Mouse (Mus musculus) intestine, embryonic 14.5 days (tissue): ENCODE measurements at regions not wholly inside any gene's neighbourhood (a gene's known extent, or its start where the extent isn't known, plus 50 kb on each side); places are given as distances from the start of the nearest gene placed in this dataset.
A peak's percentile ranks its signal among the peaks of the same experiment; 100 is the strongest.

ENCODE experiments used
- ATAC-seq: fragments of 200-750 bp; cut with Nextera tagmentation; replicated peaks from 2 replicates; pipeline ENCODE4 v1.8.0; 2017; ENCODE audit warnings: low read depth, moderate number of reproducible peaks, moderate TSS enrichment, moderate library complexity; ENCODE audit not compliant: low FRiP score, low TSS enrichment
- DNase-seq: peaks from one replicate; pipeline ENCODE4 v3.0.0-alpha.2; 2018; ENCODE audit warnings: low spot score
- H3K27ac ChIP-seq: fragments of 300-500 bp; sonication (generic); 2 replicates; pipeline ENCODE4 v1.5.1; 2014; ENCODE audit warnings: low read depth, mild to moderate bottlenecking, control low read depth
- H3K27me3 ChIP-seq: fragments of 300-500 bp; sonication (generic); replicated peaks from 2 replicates; pipeline ENCODE4 v1.6.1; 2014; ENCODE audit warnings: low read length, control low read depth; ENCODE audit not compliant: control insufficient read depth, insufficient read depth
- H3K36me3 ChIP-seq: fragments of 300-500 bp; sonication (generic); 2 replicates; pipeline ENCODE4 v1.6.1; 2014; ENCODE audit warnings: low read length, control low read depth; ENCODE audit not compliant: control insufficient read depth, insufficient read depth
- H3K4me1 ChIP-seq: fragments of 300-500 bp; sonication (generic); replicated peaks from 2 replicates; pipeline ENCODE4 v1.6.1; 2014; ENCODE audit warnings: low read length, control low read depth, mixed read lengths; ENCODE audit not compliant: control insufficient read depth, insufficient read depth
- H3K4me2 ChIP-seq: fragments of 300-500 bp; sonication (generic); 2 replicates; pipeline ENCODE4 v1.6.1; 2014; ENCODE audit warnings: low read length
- H3K4me3 ChIP-seq: fragments of 300-500 bp; sonication (generic); 2 replicates; pipeline ENCODE4 v1.5.1; 2014; ENCODE audit warnings: low read depth, low read length, control low read depth, mixed read lengths
- H3K9ac ChIP-seq: fragments of 300-500 bp; sonication (generic); 2 replicates; pipeline ENCODE4 v1.6.1; 2014; ENCODE audit warnings: mild to moderate bottlenecking, low read length
- H3K9me3 ChIP-seq: fragments of 300-500 bp; sonication (generic); 2 replicates; pipeline ENCODE4 v1.6.1; 2016; ENCODE audit warnings: low read length, control low read depth; ENCODE audit not compliant: control insufficient read depth
- WGBS: fragments of 180-500 bp; shearing (Covaris S2); extraction: QIAGEN DNeasy Blood & Tissue Kit; methylation state at CpG from one replicate; pipeline ENCODE4 v1.1.7; 2014; 5-methylcytosine and 5-hydroxymethylcytosine counted together

DNA sequence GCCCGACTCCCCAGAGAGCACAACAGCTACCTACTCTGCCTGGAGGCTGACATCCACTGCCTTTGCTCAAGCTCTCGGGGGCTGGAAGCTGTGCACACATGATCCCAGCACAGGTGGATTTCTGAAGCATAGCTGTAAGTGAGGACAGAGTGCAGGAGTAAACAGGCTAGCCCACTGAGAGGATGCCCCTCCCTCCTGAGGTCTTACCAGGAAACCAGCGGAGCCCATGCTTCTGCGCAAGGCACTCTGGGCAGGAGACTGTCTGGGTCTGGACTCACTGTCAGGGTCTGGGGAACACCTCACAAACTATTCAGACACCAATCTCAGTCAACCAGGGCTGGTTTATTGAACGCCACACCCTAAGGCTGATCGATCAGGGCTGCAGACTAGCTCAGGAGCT is 197.2 kb upstream of the Eef2kmt start:
- H3K4me2 ChIP-seq: no peak overlapping the region
- ATAC-seq (peak; percentile 75), DNase-seq (no peak)
- H3K27me3 ChIP-seq: no peaks in the 10 kb centered on the region
- no peaks in the 10 kb centered on the region for H3K36me3 ChIP-seq
- H3K4me1 ChIP-seq: no peaks in the 10 kb centered on the region
- no peak overlapping the region for H3K4me3 ChIP-seq
- H3K9ac ChIP-seq: no peak overlapping the region
- 66% methylated on average over 6 of the region's 6 CpGs for WGBS
- no peaks in the 10 kb centered on the region for H3K9me3 ChIP-seq
- H3K27ac ChIP-seq: no peak overlapping the region

DNA sequence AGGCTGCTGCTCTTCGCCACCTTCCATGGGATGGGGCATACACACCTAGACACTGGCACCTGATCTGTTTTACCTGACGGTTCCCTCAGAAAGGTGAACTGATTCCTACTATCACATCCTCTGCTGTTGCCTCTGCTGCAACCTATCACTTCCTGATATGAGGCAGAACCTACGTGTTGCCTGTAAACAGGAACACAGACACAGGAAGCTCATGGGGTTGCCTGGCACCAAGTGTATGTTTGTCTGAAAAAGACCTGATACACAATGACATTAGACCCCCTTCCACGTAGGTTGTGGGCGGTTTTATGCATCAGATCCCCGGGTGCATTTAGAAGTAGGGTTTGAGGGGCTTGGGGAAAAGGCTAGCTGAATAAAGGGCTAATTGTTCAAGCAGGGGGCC is 190.0 kb upstream of the Eef2kmt start:
- Histone ChIP-seq H3K9me3 (no peaks in the 10 kb centered on the region), H3K27me3 (no peaks in the 10 kb centered on the region), H3K4me2 (no peak overlapping the region), H3K36me3 (no peaks in the 10 kb centered on the region), H3K4me1 (no peaks in the 10 kb centered on the region), H3K9ac (no peak overlapping the region), H3K27ac (no peak overlapping the region), H3K4me3 (no peak overlapping the region)
- no peak for DNase-seq
- 75% methylated on average over 6 of the region's 6 CpGs for WGBS
- no peak for ATAC-seq

DNA sequence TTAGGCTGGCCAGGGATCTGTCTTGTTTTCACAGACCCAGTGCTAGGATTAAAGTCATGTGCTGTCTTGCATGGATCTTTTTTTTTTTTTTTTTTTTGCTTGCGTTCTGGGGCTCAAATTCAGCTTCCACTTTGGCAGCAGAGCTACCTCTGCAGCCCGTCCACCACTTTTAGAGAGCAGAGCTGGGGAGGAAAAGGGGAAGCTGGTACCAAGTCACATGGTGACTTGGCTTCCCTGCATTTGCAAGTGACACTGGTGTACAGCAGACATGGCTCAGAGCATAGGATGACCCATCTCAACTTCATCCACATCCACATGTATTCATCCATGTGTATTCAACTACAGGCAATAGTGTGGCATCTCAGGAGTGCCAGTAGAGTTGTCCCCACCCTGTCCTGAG is 189.0 kb upstream of the Eef2kmt start:
- Histone ChIP-seq H3K27me3 (no peaks in the 10 kb centered on the region), H3K4me2 (no peak overlapping the region), H3K9ac (no peak overlapping the region), H3K4me1 (no peaks in the 10 kb centered on the region), H3K9me3 (no peaks in the 10 kb centered on the region), H3K4me3 (no peak overlapping the region), H3K27ac (no peak overlapping the region), H3K36me3 (no peaks in the 10 kb centered on the region)
- DNase-seq (no peak), ATAC-seq (no peak)
- 63% methylated on average over 2 of the region's 2 CpGs for WGBS

DNA sequence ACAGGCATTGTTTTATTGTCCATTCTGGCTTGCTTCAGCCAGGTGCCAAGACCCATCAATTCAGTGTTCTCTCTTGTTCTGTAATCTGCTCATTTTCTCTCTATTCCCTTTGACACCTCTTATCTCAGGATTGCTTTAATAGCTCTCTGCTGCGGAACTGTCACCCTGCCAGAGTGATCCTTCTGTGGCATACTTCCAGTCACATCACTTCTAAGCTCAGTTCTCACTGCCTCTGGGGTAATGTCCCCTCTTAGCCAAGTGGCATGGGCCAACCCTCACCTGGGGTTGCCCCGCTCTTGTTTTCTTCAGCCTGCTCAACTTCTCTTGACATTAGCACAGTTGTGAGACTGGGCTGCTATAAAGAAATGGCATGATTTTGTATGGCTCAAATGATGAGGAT is 183.9 kb upstream of the Eef2kmt start:
- H3K27me3 ChIP-seq: no peaks in the 10 kb centered on the region
- ATAC-seq (no peak), DNase-seq (no peak)
- H3K4me2 ChIP-seq: no peak overlapping the region
- WGBS: 69% methylated on average over 2 of the region's 2 CpGs
- H3K36me3 ChIP-seq: no peaks in the 10 kb centered on the region
- H3K27ac ChIP-seq: no peak overlapping the region
- no peak overlapping the region for H3K9ac ChIP-seq
- H3K4me1 ChIP-seq: no peaks in the 10 kb centered on the region
- no peak overlapping the region for H3K4me3 ChIP-seq
- H3K9me3 ChIP-seq: no peaks in the 10 kb centered on the region

DNA sequence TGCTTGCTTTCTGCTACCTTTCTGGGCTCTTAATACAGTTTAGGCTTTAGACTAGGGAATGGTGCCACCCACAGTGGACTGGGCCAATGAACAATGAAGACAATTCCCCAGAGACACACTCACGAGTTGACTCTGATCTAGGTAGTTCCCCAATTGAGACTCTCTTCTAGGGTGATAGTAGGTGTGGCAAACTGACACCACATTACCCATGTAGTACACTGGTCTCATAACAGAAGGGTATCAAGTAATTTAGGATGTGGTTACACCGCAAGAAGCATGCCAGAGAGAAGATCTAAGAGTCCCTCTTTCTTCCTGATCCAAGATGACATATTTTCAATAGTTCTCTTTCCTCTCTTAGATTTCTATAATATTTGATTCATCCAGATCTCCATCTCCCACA is 182.6 kb upstream of the Eef2kmt start:
- no peaks in the 10 kb centered on the region for H3K27me3 ChIP-seq
- H3K4me2 ChIP-seq: no peak overlapping the region
- H3K9ac ChIP-seq: no peak overlapping the region
- WGBS: 85% methylated on average over 2 of the region's 2 CpGs
- no peaks in the 10 kb centered on the region for H3K4me1 ChIP-seq
- H3K9me3 ChIP-seq: no peaks in the 10 kb centered on the region
- ATAC-seq: no peak
- H3K36me3 ChIP-seq: no peaks in the 10 kb centered on the region
- no peak for DNase-seq
- no peak overlapping the region for H3K27ac ChIP-seq
- H3K4me3 ChIP-seq: no peak overlapping the region

DNA sequence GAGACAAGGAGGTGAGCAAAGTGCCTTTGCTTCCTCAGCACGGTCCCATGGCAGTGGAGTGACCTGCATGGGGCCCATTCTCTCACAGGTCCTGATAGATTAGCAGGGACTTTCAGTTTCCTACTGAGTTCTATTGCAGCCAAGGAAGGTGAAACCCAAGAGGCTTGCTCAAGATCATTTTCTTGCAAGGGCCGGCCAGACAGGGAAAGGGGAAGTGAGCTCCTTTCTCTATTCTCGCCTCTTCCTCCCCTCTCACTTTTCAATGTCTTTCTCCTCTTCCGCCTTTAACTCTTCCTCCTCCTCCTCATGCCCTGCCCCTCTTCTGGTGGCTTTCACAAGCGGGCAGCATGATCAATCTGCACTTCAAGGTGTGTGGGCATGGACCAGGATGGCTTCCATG is 175.9 kb upstream of the Eef2kmt start:
- Histone ChIP-seq H3K27ac (no peak overlapping the region), H3K9ac (no peak overlapping the region), H3K9me3 (no peaks in the 10 kb centered on the region), H3K27me3 (no peaks in the 10 kb centered on the region), H3K4me3 (no peak overlapping the region), H3K36me3 (no peaks in the 10 kb centered on the region), H3K4me1 (no peaks in the 10 kb centered on the region), H3K4me2 (no peak overlapping the region)
- ATAC-seq: no peak
- no peak for DNase-seq
- WGBS: 77% methylated on average over 5 of the region's 5 CpGs

DNA sequence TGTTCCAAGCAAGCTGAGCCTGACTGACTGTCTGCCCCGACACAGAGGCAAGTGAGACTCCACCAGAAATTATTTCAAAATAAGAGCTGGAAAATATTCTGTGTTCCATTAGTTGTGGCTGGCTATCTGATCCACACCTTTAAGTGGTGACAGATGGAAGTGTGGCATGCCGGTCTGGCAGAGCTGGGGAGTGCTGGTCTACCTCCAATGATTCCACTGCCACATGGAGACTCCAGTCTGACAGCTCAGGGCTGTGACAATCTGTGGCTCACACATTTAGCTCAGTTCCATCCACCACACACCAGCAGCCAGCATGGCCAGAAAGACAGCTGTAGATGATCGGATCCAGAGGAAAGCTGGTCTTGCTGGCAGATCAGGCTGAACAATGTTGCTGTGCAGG is 175.3 kb upstream of the Eef2kmt start:
- 72% methylated on average over 3 of the region's 3 CpGs for WGBS
- Histone ChIP-seq H3K4me1 (no peaks in the 10 kb centered on the region), H3K4me3 (no peak overlapping the region), H3K36me3 (no peaks in the 10 kb centered on the region), H3K27ac (no peak overlapping the region), H3K9ac (no peak overlapping the region), H3K27me3 (no peaks in the 10 kb centered on the region), H3K9me3 (no peaks in the 10 kb centered on the region), H3K4me2 (no peak overlapping the region)
- DNase-seq: no peak
- ATAC-seq: no peak

DNA sequence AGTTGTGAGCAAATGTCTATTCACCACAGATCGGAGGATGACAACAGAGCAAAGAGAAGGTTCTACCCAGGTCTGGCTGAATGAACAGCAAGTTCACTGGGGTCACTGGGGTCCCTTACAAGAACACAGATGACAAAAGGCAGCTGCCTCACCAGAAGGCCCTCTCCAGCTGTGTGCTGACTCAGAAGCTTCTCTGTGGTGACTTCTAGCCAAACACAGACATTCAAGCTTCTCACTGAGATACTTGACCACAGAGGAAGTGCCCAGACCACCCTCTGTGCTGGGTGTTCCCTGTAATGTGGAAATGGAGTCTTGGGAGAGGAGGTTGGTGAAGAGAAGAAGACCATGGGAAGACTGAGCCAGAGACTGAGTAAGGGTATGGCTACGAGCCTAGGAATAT is 173.7 kb upstream of the Eef2kmt start:
- WGBS: 71% methylated on average over 2 of the region's 2 CpGs
- H3K9ac ChIP-seq: no peak overlapping the region
- no peak for DNase-seq

DNA sequence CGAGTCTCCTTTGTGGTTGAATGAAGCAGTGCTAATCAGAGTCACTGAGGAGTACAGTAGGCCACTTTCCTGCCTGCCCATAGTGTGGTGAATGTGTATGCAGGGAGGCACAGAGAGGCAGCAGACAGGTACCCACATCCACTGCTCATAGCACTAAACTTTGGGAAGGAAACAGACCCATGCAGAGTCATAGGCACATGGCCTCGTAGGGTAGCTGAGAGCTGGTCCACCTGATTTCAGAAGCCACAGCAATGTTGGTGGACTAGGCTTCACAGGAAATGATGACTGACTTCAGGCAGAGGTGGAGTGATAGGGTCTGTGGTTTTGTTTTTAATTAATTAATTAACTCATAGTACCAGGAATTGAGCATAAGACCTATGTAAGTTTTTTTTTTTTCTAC is 170.1 kb upstream of the Eef2kmt start:
- no peak overlapping the region for H3K4me3 ChIP-seq
- no peaks in the 10 kb centered on the region for H3K27me3 ChIP-seq
- H3K4me2 ChIP-seq: no peak overlapping the region
- no peak overlapping the region for H3K27ac ChIP-seq
- 89% methylated on average over 2 of the region's 2 CpGs for WGBS
- ATAC-seq (no peak), DNase-seq (no peak)
- no peaks in the 10 kb centered on the region for H3K4me1 ChIP-seq
- no peaks in the 10 kb centered on the region for H3K36me3 ChIP-seq
- H3K9ac ChIP-seq: no peak overlapping the region
- no peaks in the 10 kb centered on the region for H3K9me3 ChIP-seq

More for the DNA sequence above, 173.7 kb upstream of the Eef2kmt start:
- Histone ChIP-seq H3K36me3 (no peaks in the 10 kb centered on the region), H3K27me3 (no peaks in the 10 kb centered on the region), H3K4me2 (no peak overlapping the region), H3K9me3 (no peaks in the 10 kb centered on the region), H3K4me1 (no peaks in the 10 kb centered on the region), H3K4me3 (no peak overlapping the region), H3K27ac (no peak overlapping the region)
- no peak for ATAC-seq
